Mouse (Mus musculus) CD8-positive naive resting alpha-beta T cell, adult 57 days (primary cell): ENCODE measurements around the gene Timm22. TPM values are rescaled to one million over a fixed set of nuclear protein-coding genes. Genes with fewer than 3 reads are reported as not detected.

Source experiments
- total RNA-seq: library from RNA; stranded (reverse); gene quantifications from one replicate; pipeline ENCODE4 v1.2.4, GENCODE M21; 2023

Gene Timm22
- total RNA-seq: 13.6 TPM

DNA sequence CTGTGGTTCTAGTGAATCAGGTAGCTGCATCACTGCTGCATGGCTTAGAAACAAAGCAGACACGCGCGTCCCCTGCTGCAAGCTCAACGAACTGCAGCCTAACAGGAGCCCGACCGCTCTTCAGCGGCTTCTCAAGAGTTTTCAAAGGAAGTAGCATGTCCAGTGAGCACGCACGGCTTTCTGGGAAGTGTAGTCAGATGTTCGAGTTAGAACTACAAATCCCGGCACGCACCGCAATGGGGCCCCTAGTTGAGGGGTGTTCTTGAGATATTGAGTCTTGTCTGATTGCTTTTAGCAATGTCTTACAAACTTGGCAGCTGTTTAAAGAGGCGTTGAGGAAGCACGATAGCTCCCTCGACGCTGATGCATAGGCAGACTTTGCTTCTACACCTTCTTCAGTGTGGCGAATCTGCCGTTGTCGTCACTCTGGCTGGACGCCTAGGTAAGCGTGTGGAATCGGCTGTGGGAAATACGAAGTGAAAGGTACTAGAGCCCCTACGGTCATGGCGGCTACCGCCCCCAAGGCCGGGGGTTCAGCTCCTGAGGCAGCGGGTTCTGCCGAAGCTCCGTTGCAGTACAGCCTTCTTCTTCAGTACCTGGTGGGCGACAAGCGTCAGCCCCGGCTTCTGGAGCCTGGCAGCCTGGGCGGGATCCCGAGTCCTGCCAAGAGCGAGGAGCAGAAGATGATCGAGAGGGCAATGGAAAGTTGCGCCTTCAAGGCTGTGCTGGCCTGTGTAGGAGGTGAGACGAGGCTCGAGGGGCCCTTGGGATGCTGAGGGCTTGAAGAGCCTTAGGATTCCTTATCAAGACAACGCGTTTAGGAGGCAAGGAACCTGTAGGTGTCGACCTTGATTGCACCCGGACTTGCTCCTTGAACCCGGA lies at the start of gene Timm22:
Gene Timm22 (plus strand): TSS at position 251 of the 882 bp plus-strand sequence.

DNA sequence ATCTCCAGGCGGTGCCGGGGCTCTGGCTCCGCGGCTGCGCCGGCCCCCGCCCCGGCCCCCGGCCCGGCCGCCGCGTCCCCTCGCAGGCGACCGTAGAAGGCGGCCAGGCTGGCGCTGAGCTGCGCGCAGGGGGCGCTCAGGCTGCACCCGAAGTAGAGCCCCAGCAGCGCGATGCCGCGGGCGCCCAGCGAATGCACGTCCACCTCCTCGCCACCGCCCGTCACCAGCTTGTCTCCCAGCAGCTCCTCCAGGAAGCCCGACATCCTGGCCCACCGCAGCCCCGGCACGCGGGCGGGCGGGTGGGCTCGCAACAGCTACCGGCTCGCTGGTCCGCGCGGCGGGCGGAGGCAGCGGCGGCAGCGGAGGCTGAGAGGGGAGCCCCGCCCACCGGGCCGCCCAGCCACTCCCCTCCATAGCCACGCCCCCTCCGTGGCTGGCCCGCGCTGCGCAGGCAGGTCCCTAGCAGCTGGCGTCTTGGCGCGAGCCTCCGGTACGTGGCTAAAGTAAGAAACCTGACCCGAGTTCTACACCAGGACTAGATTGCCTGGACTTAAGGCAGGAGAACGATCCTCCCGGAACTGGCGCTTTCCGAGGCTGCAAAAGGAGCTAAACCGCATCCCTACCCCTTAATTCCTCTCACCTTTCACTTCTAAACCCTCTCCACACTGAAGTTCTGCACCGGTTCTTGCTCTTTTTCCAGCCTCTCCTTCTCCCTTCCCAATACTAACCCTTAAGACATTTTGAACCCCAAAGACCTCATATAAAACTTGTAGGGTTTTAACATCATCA lies 7.8 kb upstream of the Timm22 start, which contains the start of gene Nxn:
Gene Nxn (minus strand): TSS at position 343 of the 789 bp plus-strand sequence.

Other genes with a start within 250 kb of the Timm22 start
- 38.2 TPM for gene Vps53, start 227.3 kb upstream of the Timm22 start, total RNA-seq
- 3.0 TPM for gene Fam57a, start 227.3 kb upstream of the Timm22 start, total RNA-seq
- gene Dbil5, start 189.3 kb upstream of the Timm22 start, total RNA-seq: not detected
- 4.0 TPM for gene Gemin4, start 189.3 kb upstream of the Timm22 start, total RNA-seq
- gene Mrm3, start 163.2 kb upstream of the Timm22 start, total RNA-seq: 16.0 TPM
- 18.6 TPM for gene Glod4, start 163.2 kb upstream of the Timm22 start, total RNA-seq
- gene Nxn, start 7.8 kb upstream of the Timm22 start, total RNA-seq: 6.4 TPM
- 52.7 TPM for gene Abr, start 215.4 kb downstream of the Timm22 start, total RNA-seq